Mouse (Mus musculus) liver, embryonic 18 days (tissue): ENCODE results near the gene Gm20773. TPM values are rescaled to one million over a fixed set of nuclear protein-coding genes. Genes with fewer than 3 reads are reported as not detected.

ENCODE experiments used
- polyA plus RNA-seq: library from polyadenylated mRNA; depleted of rRNA; stranded (reverse); fragments of >200 nt; gene quantifications from 2 replicates; pipeline ENCODE4 v1.2.3, GENCODE M21; 2012; rRNA removed

Gm20773 gene
- polyA plus RNA-seq = not detected in 2 replicates

DNA sequence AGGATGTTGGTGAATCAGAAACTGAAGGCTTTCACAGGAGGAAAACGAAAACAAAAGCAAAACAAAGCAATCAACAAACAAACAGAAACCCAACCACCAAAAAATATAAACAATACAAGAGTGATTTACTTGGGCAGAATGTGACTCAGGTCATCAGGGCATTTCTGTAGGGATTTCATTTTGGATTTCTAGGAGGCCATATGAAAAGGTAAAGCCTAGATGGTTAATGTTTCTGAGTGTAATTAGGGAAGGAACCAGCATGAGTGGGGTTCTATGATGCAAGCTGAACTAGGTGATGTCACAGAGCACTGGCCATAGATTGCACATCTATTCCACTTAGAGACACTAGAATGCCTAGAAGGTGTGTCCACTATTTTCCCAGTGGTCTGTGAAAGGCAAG, at the start of gene Gm20773:
TSS of gene Gm20773 (plus strand) at position 301 of the 400 bp plus-strand sequence.

DNA sequence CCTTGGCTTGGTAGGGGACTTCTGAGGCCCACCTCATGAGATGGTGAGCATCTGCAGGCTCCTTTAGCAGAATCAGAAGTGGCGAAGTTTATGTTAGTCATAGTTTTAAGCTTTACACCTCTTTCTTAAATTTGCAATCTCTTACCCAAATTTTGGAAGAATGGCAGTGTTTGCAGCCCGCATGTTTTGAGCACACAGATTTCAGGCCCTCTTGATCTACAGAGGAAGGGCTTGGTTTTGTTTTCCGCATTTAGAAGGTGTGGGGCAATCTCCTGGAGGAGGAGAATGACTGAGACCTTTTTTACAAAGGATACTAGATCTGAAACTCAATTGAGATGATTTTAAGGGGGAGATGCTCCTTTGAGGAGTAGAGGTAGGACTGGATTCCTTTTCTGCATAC, 28.3 kb upstream of the Gm20773 start, which contains the start of gene Gm21866:
TSS of gene Gm21866 (minus strand) at position 101 of the 400 bp plus-strand sequence.

Other genes starting within 250 kb of the Gm20773 start
- not detected in 2 replicates for gene Gm21440, start 241.6 kb upstream of the Gm20773 start, polyA plus RNA-seq
- gene Gm21454, start 241.6 kb upstream of the Gm20773 start, polyA plus RNA-seq = not detected in 2 replicates
- not detected in 2 replicates for gene Gm21725, start 145.0 kb upstream of the Gm20773 start, polyA plus RNA-seq
- gene Gm21866, start 28.4 kb upstream of the Gm20773 start, polyA plus RNA-seq = not detected in 2 replicates